ENCODE assay signal across 16 mouse cellular contexts in genomic region chr12:56299610-56300009, GRCm38 (mm10).
"Had no signal": no experiment of that assay in that cellular context is flagged by ENCODE, and none has a peak within 500 bp of the region (broad histone marks: within the 10 kb centered on the region; RNA-seq: fewer than 3 reads in every experiment).

No protein-coding gene starts in this region.

- H3K4me3 ChIP-seq: layer of hippocampus, adult 2 months; liver, embryonic 13.5 days; megakaryocyte, embryonic 14.5 days; midbrain, embryonic 10.5 days; midbrain, embryonic 13.5 days; myocyte; neural tube, embryonic 13.5 days had no signal

- H3K9me3 ChIP-seq: liver, embryonic 13.5 days; megakaryocyte, embryonic 14.5 days; midbrain, embryonic 10.5 days; midbrain, embryonic 13.5 days; neural tube, embryonic 13.5 days had no signal

- H3K9ac ChIP-seq: liver, embryonic 13.5 days; midbrain, embryonic 13.5 days; neural tube, embryonic 13.5 days had no signal

- H3K4me1 ChIP-seq: liver, embryonic 13.5 days had no signal

- ATAC-seq: midbrain, embryonic 13.5 days; midbrain, embryonic 16.5 days had no signal

- H3K27ac ChIP-seq: layer of hippocampus, adult 2 months; liver, embryonic 13.5 days; midbrain, embryonic 10.5 days; midbrain, embryonic 13.5 days; neural tube, embryonic 13.5 days had no signal

- H3K36me3 ChIP-seq: liver, embryonic 13.5 days; midbrain, embryonic 10.5 days; midbrain, embryonic 13.5 days; neural tube, embryonic 13.5 days had no signal

- DNase-seq: kidney, adult 11 months; layer of hippocampus, adult 9-11 months; liver, embryonic 13.5 days; lung, postnatal 10 days; retina, postnatal 1 day; right cerebral cortex, postnatal 25 days; spleen, adult 18-20 months; thymus, adult 18-20 months; thymus, postnatal 36 days had no signal

- H3K4me2 ChIP-seq: liver, embryonic 13.5 days; midbrain, embryonic 13.5 days; neural tube, embryonic 13.5 days had no signal
